Mouse (Mus musculus) forebrain, embryonic 11.5 days (tissue): ENCODE results near the gene Pcgf3. TPM values are rescaled to one million over a fixed set of nuclear protein-coding genes. Genes with fewer than 3 reads are reported as not detected.
A peak's percentile ranks its signal among the peaks of the same experiment; 100 is the strongest.

Experiments
- ATAC-seq: fragments of 200-750 bp; cut with Nextera tagmentation; replicated peaks from 2 replicates; pipeline ENCODE4 v1.8.0; 2017; ENCODE audit warnings: moderate TSS enrichment; ENCODE audit not compliant: low FRiP score
- DNase-seq: peaks from one replicate; pipeline ENCODE4 v3.0.0-alpha.2; 2017; ENCODE audit warnings: low spot score
- H3K27ac ChIP-seq: fragments of 300-500 bp; sonication (generic); 2 replicates; pipeline ENCODE4 v1.5.1; 2014; ENCODE audit warnings: low read depth, low read length
- H3K27me3 ChIP-seq: fragments of 300-500 bp; sonication (generic); 2 replicates; pipeline ENCODE4 v1.6.1; 2014; ENCODE audit warnings: mild to moderate bottlenecking, low read length, mixed read lengths; ENCODE audit not compliant: control insufficient read depth, insufficient read depth
- H3K36me3 ChIP-seq: fragments of 300-500 bp; sonication (generic); 2 replicates; pipeline ENCODE4 v1.6.1; 2014; ENCODE audit warnings: mild to moderate bottlenecking, low read length, moderate library complexity, mixed read lengths; ENCODE audit not compliant: control insufficient read depth, insufficient read depth
- H3K4me1 ChIP-seq: fragments of 300-500 bp; sonication (generic); replicated peaks from 2 replicates; pipeline ENCODE4 v1.6.1; 2014; ENCODE audit warnings: low read length, mixed read lengths; ENCODE audit not compliant: control insufficient read depth, insufficient read depth
- H3K4me2 ChIP-seq: fragments of 300-500 bp; sonication (generic); 2 replicates; pipeline ENCODE4 v1.6.1; 2014; ENCODE audit warnings: low read depth, mild to moderate bottlenecking, low read length, moderate library complexity, mixed read lengths; ENCODE audit not compliant: severe bottlenecking
- H3K4me3 ChIP-seq: fragments of 300-500 bp; sonication (generic); 2 replicates; pipeline ENCODE4 v1.5.1; 2014; ENCODE audit warnings: low read depth, low read length
- H3K9ac ChIP-seq: fragments of 300-500 bp; sonication (generic); 2 replicates; pipeline ENCODE4 v1.6.1; 2014; ENCODE audit warnings: low read length
- H3K9me3 ChIP-seq: fragments of 300-500 bp; sonication (generic); 2 replicates; pipeline ENCODE4 v1.6.1; 2016; ENCODE audit warnings: low read length, mixed read lengths; ENCODE audit not compliant: control insufficient read depth
- WGBS: fragments of 180-500 bp; shearing (Covaris S2); extraction: QIAGEN DNeasy Blood & Tissue Kit; methylation state at CpG from one replicate; pipeline ENCODE4 v1.1.7; 2014; 5-methylcytosine and 5-hydroxymethylcytosine counted together
- polyA plus RNA-seq: library from polyadenylated mRNA; unstranded; fragments of >200 nt; fragmentation: Nextera tagmentation; extraction: Ambion mirVana; gene quantifications from 2 replicates; pipeline ENCODE4 v1.2.1, GENCODE M21; 2014

Gene Pcgf3
- polyA plus RNA-seq, 1 experiment from 2014 or later: 30.4 TPM

DNA sequence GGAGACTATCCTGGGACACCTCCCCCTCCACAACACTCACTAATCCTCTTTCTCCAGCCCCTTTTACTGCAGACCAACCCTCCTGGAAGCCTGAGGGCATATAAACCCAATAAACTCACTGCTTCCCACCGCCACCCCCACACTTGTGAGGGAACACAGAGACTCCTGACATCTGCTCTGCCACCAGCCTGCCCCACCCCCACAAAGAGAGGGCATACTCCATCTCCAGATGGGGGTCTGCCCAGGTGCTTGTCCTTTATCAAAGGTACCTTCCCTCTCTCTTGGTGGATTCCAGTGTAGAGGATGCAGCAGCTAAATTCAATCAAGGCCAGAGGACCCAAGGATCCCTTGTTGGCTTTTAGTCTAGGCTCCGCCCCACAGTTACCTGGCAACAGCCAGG lies 60.0 kb downstream of the Pcgf3 start:
- DNase-seq (no peak), ATAC-seq (no peak)
- H3K4me1 ChIP-seq: no peaks in the 10 kb centered on the region
- WGBS: 60% methylated on average over 2 of the region's 2 CpGs
- no peaks in the 10 kb centered on the region for H3K9me3 ChIP-seq
- no peaks in the 10 kb centered on the region for H3K36me3 ChIP-seq
- H3K4me3 ChIP-seq: no peak overlapping the region
- H3K9ac ChIP-seq: no peak overlapping the region
- no peaks in the 10 kb centered on the region for H3K27me3 ChIP-seq
- no peak overlapping the region for H3K4me2 ChIP-seq
- no peak overlapping the region for H3K27ac ChIP-seq

DNA sequence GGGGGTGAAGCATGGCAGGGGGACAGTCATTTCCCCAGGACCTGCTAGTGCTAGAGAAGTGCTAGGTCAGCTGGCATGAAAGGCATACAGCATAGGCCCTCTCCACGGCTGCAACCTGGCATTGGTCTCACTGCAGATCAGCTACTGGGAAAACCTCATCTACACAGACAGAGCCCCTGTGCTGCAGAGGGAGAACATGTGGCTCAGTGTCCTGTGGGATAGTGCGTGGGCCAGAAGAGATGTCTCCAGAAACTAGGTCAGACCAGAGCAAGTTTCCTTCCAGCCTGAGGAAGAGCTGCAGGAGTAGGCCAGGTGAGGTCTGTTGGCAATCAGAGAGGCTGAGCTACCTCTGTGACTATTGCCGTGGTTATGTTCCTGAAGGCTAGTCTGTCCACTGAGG lies 60.9 kb downstream of the Pcgf3 start:
- ATAC-seq (no peak), DNase-seq (no peak)
- WGBS: 85% methylated on average over 3 of the region's 3 CpGs
- H3K4me1 ChIP-seq: no peaks in the 10 kb centered on the region
- no peak overlapping the region for H3K9ac ChIP-seq
- H3K27me3 ChIP-seq: no peaks in the 10 kb centered on the region
- no peak overlapping the region for H3K4me3 ChIP-seq
- H3K9me3 ChIP-seq: no peaks in the 10 kb centered on the region
- no peaks in the 10 kb centered on the region for H3K36me3 ChIP-seq
- H3K27ac ChIP-seq: no peak overlapping the region
- H3K4me2 ChIP-seq: no peak overlapping the region

- 88% methylated on average over 3 of the region's 3 CpGs for WGBS
- DNase-seq (no peak), ATAC-seq (no peak)
- H3K4me1 ChIP-seq: no peaks in the 10 kb centered on the region
- no peak overlapping the region for H3K4me2 ChIP-seq
- no peaks in the 10 kb centered on the region for H3K27me3 ChIP-seq
- no peak overlapping the region for H3K27ac ChIP-seq
- no peaks in the 10 kb centered on the region for H3K9me3 ChIP-seq
- H3K4me3 ChIP-seq: no peak overlapping the region
- no peaks in the 10 kb centered on the region for H3K36me3 ChIP-seq
- H3K9ac ChIP-seq: no peak overlapping the region
These were observed 61.6 kb downstream of the Pcgf3 start for GRCm38 (mm10) chr5:108522597-108522996.

GRCm38 (mm10) chr5:108534188-108534587 lies 73.2 kb downstream of the Pcgf3 start:
- H3K4me1 ChIP-seq: no peaks in the 10 kb centered on the region
- no peak overlapping the region for H3K4me2 ChIP-seq
- 93% methylated on average over 2 of the region's 2 CpGs for WGBS
- DNase-seq: no peak
- H3K9ac ChIP-seq: no peak overlapping the region
- H3K27me3 ChIP-seq: no peaks in the 10 kb centered on the region
- ATAC-seq: no peak
- H3K36me3 ChIP-seq: no peaks in the 10 kb centered on the region
- no peak overlapping the region for H3K27ac ChIP-seq
- peaks cover 6% of the 10 kb centered on the region; the same call in 1 of the 2 replicates for H3K9me3 ChIP-seq
- H3K4me3 ChIP-seq: no peak overlapping the region

DNA sequence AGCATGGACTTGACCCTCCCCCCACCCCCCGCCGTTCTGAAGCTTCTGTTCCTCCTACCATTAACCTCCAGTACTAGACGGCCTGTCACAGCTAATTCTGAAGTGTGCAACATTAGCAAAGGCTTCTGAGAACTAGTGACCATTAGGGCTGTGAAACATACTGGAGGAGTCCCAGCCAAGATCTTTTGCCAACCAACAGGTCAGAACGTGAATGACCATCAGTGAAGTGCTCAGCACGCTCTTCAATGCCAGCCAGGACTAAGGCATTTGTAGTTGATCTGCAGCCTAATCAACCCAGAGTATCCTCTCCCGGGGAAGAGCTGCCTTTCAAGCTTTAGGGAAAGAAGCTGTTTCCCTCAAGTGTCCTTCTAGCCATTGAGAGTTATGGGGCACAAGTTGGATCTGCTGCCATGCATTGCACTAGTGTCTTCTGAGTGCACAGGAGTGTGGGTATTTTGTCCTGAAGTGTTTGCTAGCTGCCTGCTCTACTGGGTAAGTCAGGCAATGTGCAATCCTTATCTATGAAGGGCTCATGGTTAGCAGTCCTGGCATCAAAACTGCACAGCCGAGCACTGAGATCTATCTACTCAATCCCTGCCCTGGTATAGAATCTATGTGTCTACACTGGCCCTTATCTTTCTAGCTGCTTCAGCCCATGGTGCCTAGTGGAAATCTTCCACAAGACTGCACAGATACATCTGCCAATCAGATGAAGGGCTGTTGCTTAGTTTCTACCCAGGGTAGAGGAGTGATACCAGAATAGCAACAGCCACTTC lies 82.7 kb downstream of the Pcgf3 start:
- Histone ChIP-seq H3K4me3 (no peak overlapping the region), H3K27me3 (no peaks in the 10 kb centered on the region), H3K4me2 (no peak overlapping the region), H3K9me3 (no peaks in the 10 kb centered on the region), H3K36me3 (no peaks in the 10 kb centered on the region), H3K4me1 (no peaks in the 10 kb centered on the region), H3K27ac (no peak overlapping the region), H3K9ac (no peak overlapping the region)
- ATAC-seq (no peak), DNase-seq (no peak)
- 77% methylated on average over 7 of the region's 7 CpGs for WGBS

- Histone ChIP-seq H3K9me3 (no peaks in the 10 kb centered on the region), H3K9ac (no peak overlapping the region), H3K4me3 (no peak overlapping the region), H3K4me1 (peaks cover 3% of the 10 kb centered on the region; the same call in 1 of the 2 replicates), H3K4me2 (no peak overlapping the region), H3K36me3 (no peaks in the 10 kb centered on the region), H3K27ac (no peak overlapping the region), H3K27me3 (peaks cover 11% of the 10 kb centered on the region)
- DNase-seq (no peak), ATAC-seq (no peak)
- WGBS: 88% methylated on average over 5 of the region's 5 CpGs
These were observed 86.6 kb downstream of the Pcgf3 start for GRCm38 (mm10) chr5:108547636-108548035.

DNA sequence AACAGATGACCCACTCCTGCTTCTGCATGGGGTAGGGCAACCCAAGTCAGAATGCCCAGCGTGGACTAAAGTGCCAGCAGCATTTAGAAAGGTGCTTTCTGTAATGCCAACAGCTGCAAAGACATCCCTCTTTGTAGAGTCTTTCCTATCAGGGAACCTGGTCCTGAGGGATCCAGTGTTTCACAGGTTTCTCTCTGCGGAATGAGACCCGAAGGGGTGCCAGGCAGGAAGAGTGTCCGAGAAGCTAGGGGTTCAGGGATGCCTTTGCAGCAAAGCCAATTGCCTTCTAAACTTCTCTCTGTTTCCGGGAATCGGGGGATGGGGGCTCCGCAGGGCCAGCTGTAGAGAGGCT lies 88.1 kb downstream of the Pcgf3 start:
- Histone ChIP-seq H3K27me3 (peaks cover 11% of the 10 kb centered on the region), H3K4me3 (peak overlapping the region; percentile 40), H3K4me2 (peak overlapping the region; percentile 84), H3K9ac (peak overlapping the region; percentile 44), H3K27ac (no peak overlapping the region), H3K36me3 (no peaks in the 10 kb centered on the region), H3K9me3 (no peaks in the 10 kb centered on the region), H3K4me1 (peaks cover 3% of the 10 kb centered on the region; the same call in 1 of the 2 replicates)
- DNase-seq: peak; percentile 45
- 21% methylated on average over 7 of the region's 7 CpGs for WGBS
- no peak for ATAC-seq

- under 1% methylated on average over 56 of the region's 56 CpGs for WGBS
- Histone ChIP-seq H3K27ac (no peak within 1 kb of the TSS), H3K4me2 (peak within 1 kb of the TSS; percentile 84), H3K27me3 (peaks cover 11% of the 10 kb centered on the region), H3K9me3 (no peaks in the 10 kb centered on the region), H3K4me3 (peak within 1 kb of the TSS; percentile 40), H3K9ac (peak within 1 kb of the TSS; percentile 44), H3K4me1 (peaks cover 3% of the 10 kb centered on the region; the same call in 1 of the 2 replicates), H3K36me3 (no peaks in the 10 kb centered on the region)
- ATAC-seq (peak; percentile 84), DNase-seq (peak; percentile 83)
These were observed 88.6 kb downstream of the Pcgf3 start, which contains the start of gene Cplx1 for GRCm38 (mm10) chr5:108549489-108550206. TSS of gene Cplx1 (minus strand) at chr5:108550024.
